Comparison of ENCODE assay signal across 8 mouse cellular contexts in the genomic region with DNA sequence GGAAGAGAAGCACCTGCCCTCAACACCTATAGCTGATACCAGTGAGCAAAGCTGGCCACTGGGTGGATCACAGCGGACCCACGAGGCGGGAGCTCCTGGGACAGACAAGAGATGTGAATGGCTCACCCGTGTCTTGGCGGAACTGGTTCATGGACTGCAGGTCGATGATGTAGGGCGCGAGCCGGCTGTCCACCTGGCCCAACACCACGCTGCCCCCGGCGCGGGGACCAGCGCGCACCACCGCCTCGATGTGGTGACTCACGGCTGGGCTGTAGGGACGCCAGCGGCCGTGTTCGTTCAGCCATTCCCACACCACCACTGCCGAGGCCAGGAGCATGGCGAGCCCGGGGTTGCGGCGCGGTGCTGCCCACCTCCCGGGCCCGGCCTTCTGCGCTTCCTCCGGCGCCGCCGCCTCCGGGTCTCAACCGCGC. TPM values are rescaled to one million over a fixed set of nuclear protein-coding genes. Genes with fewer than 3 reads are reported as not detected.
DNase-seq lines count a peak whose midpoint lies in the region; ATAC-seq lines count a peak whose summit lies in the region.

No protein-coding gene starts in this region.

- H3K4me3 ChIP-seq in embryonic facial prominence, embryonic 15.5 days (replicated peaks), result peak overlapping the region; percentile 59
- H3K4me3 ChIP-seq in hindbrain, embryonic 14.5 days (replicated peaks; ENCODE audit: low read length), result peak overlapping the region; percentile 96

- H3K4me1 ChIP-seq in embryonic facial prominence, embryonic 15.5 days, result peaks cover 13% of the 10 kb centered on the region
- peaks cover 29% of the 10 kb centered on the region for H3K4me1 ChIP-seq in hindbrain, embryonic 14.5 days (replicated peaks; ENCODE audit: control insufficient read depth, insufficient read depth, low read length)

- peak overlapping the region; percentile 51 for H3K9ac ChIP-seq in embryonic facial prominence, embryonic 15.5 days
- H3K9ac ChIP-seq in hindbrain, embryonic 14.5 days, result peak overlapping the region; percentile 97

- H3K4me2 ChIP-seq in embryonic facial prominence, embryonic 15.5 days (replicated peaks), result peak overlapping the region; percentile 84
- peak overlapping the region; percentile 82 for H3K4me2 ChIP-seq in hindbrain, embryonic 14.5 days (replicated peaks)

- under 1% methylated on average over 38 of the region's 38 CpGs for WGBS in embryonic facial prominence, embryonic 15.5 days
- WGBS in hindbrain, embryonic 14.5 days, result 0% methylated on average over 36 of the region's 38 CpGs

- H3K9me3 ChIP-seq in embryonic facial prominence, embryonic 15.5 days (replicated peaks), result no peaks in the 10 kb centered on the region
- H3K9me3 ChIP-seq in hindbrain, embryonic 14.5 days (ENCODE audit: control insufficient read depth, low read length), result no peaks in the 10 kb centered on the region

- H3K36me3 ChIP-seq in embryonic facial prominence, embryonic 15.5 days, result no peaks in the 10 kb centered on the region
- peaks cover 7% of the 10 kb centered on the region for H3K36me3 ChIP-seq in hindbrain, embryonic 14.5 days (replicated peaks; ENCODE audit: control insufficient read depth, insufficient read depth)

- no peaks in the 10 kb centered on the region for H3K27me3 ChIP-seq in embryonic facial prominence, embryonic 15.5 days
- H3K27me3 ChIP-seq in hindbrain, embryonic 14.5 days (ENCODE audit: control insufficient read depth, insufficient read depth, low read length), result no peaks in the 10 kb centered on the region

- DNase-seq in ovary, postnatal 14 days (ENCODE audit: low spot score), result peak; percentile 41
- no peak for DNase-seq in ovary, postnatal 10 days (ENCODE audit: low spot score)
- DNase-seq in adrenal gland, postnatal 25 days, result peak; percentile 71
- DNase-seq in hindbrain, embryonic 14.5 days (ENCODE audit: low spot score), result peak; percentile 45
- DNase-seq in liver, result peak; percentile 12
- DNase-seq in naive thymus-derived CD4-positive, alpha-beta T cell, adult 2 months (ENCODE audit: low read depth), result peak; percentile 35

- peak; percentile 74 for ATAC-seq in embryonic facial prominence, embryonic 15.5 days (ENCODE audit: insufficient number of reproducible peaks, low FRiP score, low TSS enrichment, low read depth)
- peak; percentile 49 for ATAC-seq in hindbrain, embryonic 14.5 days (ENCODE audit: low FRiP score)
- no peak for ATAC-seq in inflammation-experienced regulatory T-cells, adult 6 months

- H3K27ac ChIP-seq in embryonic facial prominence, embryonic 15.5 days (replicated peaks), result peak overlapping the region; percentile 91
- H3K27ac ChIP-seq in hindbrain, embryonic 14.5 days, result peak overlapping the region; percentile 97

RNA-seq across cellular contexts. Expression of a gene that starts 0.4 kb away (rescaled TPM):
- 14.9 and 15.1 TPM in 2 replicates for total RNA-seq in adrenal gland, postnatal 25 days (2021)
- 10.1 and 13.1 TPM in 2 replicates for polyA plus RNA-seq in embryonic facial prominence, embryonic 15.5 days (2015; fragmentation: Nextera tagmentation; extraction: Ambion mirVana)
- polyA plus RNA-seq in hindbrain, embryonic 14.5 days (2014; fragmentation: Nextera tagmentation; extraction: Ambion mirVana), result 44.1 and 50.6 TPM in 2 replicates
- 10 to 100 TPM in 2 of 3 experiments, under 1 TPM in 1; 0.96 to 13.7 (median 11.0) TPM for polyA plus RNA-seq in inflammation-experienced regulatory T-cells, adult 6 months (2017; shearing (Covaris generic))

RNA-seq across cellular contexts. Expression of a gene that starts 40.3 kb away (rescaled TPM):
- total RNA-seq in adrenal gland, postnatal 25 days (2021), result 12.4 and 16.5 TPM in 2 replicates
- 0.68 and 0.87 TPM in 2 replicates for polyA plus RNA-seq in embryonic facial prominence, embryonic 15.5 days (2015; fragmentation: Nextera tagmentation; extraction: Ambion mirVana)
- polyA plus RNA-seq in hindbrain, embryonic 14.5 days (2014; fragmentation: Nextera tagmentation; extraction: Ambion mirVana), result 0.91 and 1.3 TPM in 2 replicates
- under 1 TPM in 2 of 3 experiments, not detected in 1; 0.17 to 0.97 TPM for polyA plus RNA-seq in inflammation-experienced regulatory T-cells, adult 6 months (2017; shearing (Covaris generic))

RNA-seq across cellular contexts. Expression of a gene that starts 44.6 kb away (rescaled TPM):
- 6.3 and 6.7 TPM in 2 replicates for total RNA-seq in adrenal gland, postnatal 25 days (2021)
- 22.0 and 23.9 TPM in 2 replicates for polyA plus RNA-seq in embryonic facial prominence, embryonic 15.5 days (2015; fragmentation: Nextera tagmentation; extraction: Ambion mirVana)
- 7.1 and 7.5 TPM in 2 replicates for polyA plus RNA-seq in hindbrain, embryonic 14.5 days (2014; fragmentation: Nextera tagmentation; extraction: Ambion mirVana)
- 10 to 100 TPM; 38.8 to 73.2 (median 42.7) TPM for polyA plus RNA-seq in inflammation-experienced regulatory T-cells, adult 6 months (2017; shearing (Covaris generic))
